Mouse (Mus musculus): ENCODE measurements around the gene Olfr582.

The Olfr582 gene

GRCm38 (mm10) chr7:103037724-103038123, at the start of gene Olfr582:
Olfr582 (plus strand) TSS chr7:103038024.
- DNase-seq (ENCODE audit: low read depth, low spot score), result no peak

GRCm38 (mm10) chr7:102989224-102989623, 48.6 kb upstream of the Olfr582 start, which contains the start of gene Olfr578:
Olfr578 (minus strand) TSS chr7:102989324.
- DNase-seq (ENCODE audit: low read depth, low spot score), result no peak

GRCm38 (mm10) chr7:103051000-103051399, 13.2 kb downstream of the Olfr582 start, which contains the start of gene Olfr583:
Olfr583 (plus strand) TSS chr7:103051300.
- no peak for DNase-seq (ENCODE audit: low read depth, low spot score)

- DNase-seq (ENCODE audit: low read depth, low spot score), result no peak
Measured at GRCm38 (mm10) chr7:103081585-103081984, 43.8 kb downstream of the Olfr582 start, which contains the start of gene Olfr584. Olfr584 (plus strand) TSS chr7:103081885.

Data from CD4-positive, CD25-positive, alpha-beta regulatory T cell, adult 2 months (primary cell).